Mouse (Mus musculus) frontal cortex, postnatal 36 days (tissue): ENCODE results near the gene Gm42878.
A peak's percentile ranks its signal among the peaks of the same experiment; 100 is the strongest.

ENCODE experiments used
- DNase-seq, 2 experiments: peaks; one replicate each; pipeline ENCODE4 v3.0.0; 2022; ENCODE audit warnings: low spot score in 2 of 2

Gm42878 gene

GRCm38 (mm10) chr5:121493305-121493704 lies 52.0 kb downstream of the Gm42878 start:
- DNase-seq = peak; percentile 64 to 89

GRCm38 (mm10) chr5:121484801-121485200 lies 60.5 kb downstream of the Gm42878 start:
- no peak for DNase-seq

GRCm38 (mm10) chr5:121477680-121478079 lies 67.6 kb downstream of the Gm42878 start:
- DNase-seq = peak in 1 of 2 experiments; percentile 42

GRCm38 (mm10) chr5:121476040-121476439 lies 69.2 kb downstream of the Gm42878 start:
- no peak for DNase-seq

GRCm38 (mm10) chr5:121474610-121475009 lies 70.7 kb downstream of the Gm42878 start:
- DNase-seq = no peak

GRCm38 (mm10) chr5:121472411-121472810 lies 72.9 kb downstream of the Gm42878 start:
- no peak for DNase-seq

- DNase-seq = no peak
Measured at GRCm38 (mm10) chr5:121469566-121469965, 75.7 kb downstream of the Gm42878 start.
